Mouse (Mus musculus) olfactory bulb, adult 2 months (tissue): ENCODE data around the gene Dpf1. TPM values are rescaled to one million over a fixed set of nuclear protein-coding genes. Genes with fewer than 3 reads are reported as not detected.

ENCODE experiments used
- H3K27ac ChIP-seq: fragments of 200-500 bp; 2 replicates; pipeline ENCODE4 v1.5.1; 2012; ENCODE audit warnings: low read depth, low read length; ENCODE audit not compliant: insufficient read depth
- H3K4me1 ChIP-seq: fragments of 200-500 bp; 2 replicates; pipeline ENCODE4 v1.6.1; 2012; ENCODE audit warnings: low read length; ENCODE audit not compliant: control insufficient read depth, insufficient read depth
- H3K4me3 ChIP-seq: fragments of 200-500 bp; 2 replicates; pipeline ENCODE4 v1.5.1; 2012; ENCODE audit warnings: mild to moderate bottlenecking, low read depth, low read length, moderate library complexity; ENCODE audit not compliant: insufficient read depth
- CTCF ChIP-seq: fragments of 200-500 bp; IDR thresholded peaks from 2 replicates; pipeline ENCODE4 v1.5.1; 2012; ENCODE audit warnings: low read depth, mild to moderate bottlenecking, low read length, moderate library complexity; ENCODE audit not compliant: insufficient read depth
- POLR2A ChIP-seq: fragments of 200-500 bp; IDR thresholded peaks from 2 replicates; pipeline ENCODE4 v1.6.1; 2012; ENCODE audit warnings: mild to moderate bottlenecking, low read depth, low read length, moderate library complexity; ENCODE audit not compliant: insufficient read depth
- WGBS: fragments of 180-500 bp; shearing (Covaris S2); methylation state at CpG from one replicate; pipeline ENCODE4 v1.1.7; 2018; 5-methylcytosine and 5-hydroxymethylcytosine counted together
- polyA plus RNA-seq: library from polyadenylated mRNA; stranded (reverse); fragments of >200 nt; gene quantifications from 2 replicates; pipeline ENCODE4 v1.2.4, GENCODE M21; 2012; ENCODE audit warnings: low replicate concordance; ENCODE audit not compliant: missing spikeins, insufficient read depth, insufficient read length

Dpf1 gene
- polyA plus RNA-seq, 1 experiment: not detected

DNA sequence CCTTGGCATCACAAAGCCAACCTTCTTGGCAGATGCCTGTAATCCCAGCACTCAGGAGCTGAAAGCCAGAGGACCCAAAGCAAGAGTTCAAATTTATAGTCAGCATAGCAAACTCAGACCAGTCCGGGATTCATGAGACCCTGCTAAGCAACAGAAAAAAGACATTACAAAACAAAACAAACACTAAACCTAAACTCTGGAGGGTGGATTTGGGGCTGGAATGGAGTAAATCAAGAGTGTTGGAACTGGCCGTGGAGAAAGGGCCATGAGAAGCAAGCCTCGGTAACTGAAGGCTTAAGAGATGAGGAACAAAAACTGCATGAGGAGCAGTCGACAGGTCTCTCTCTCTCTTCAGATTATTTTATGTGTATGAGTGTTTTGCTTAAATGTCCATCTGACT lies 19.9 kb upstream of the Dpf1 start:
- Histone ChIP-seq H3K4me1 (peaks cover 15% of the 10 kb centered on the region), H3K27ac (no peak overlapping the region), H3K4me3 (no peak overlapping the region)
- TF ChIP-seq CTCF (no peak), POLR2A (no peak)
- 84% methylated on average over 4 of the region's 4 CpGs for WGBS

GRCm38 (mm10) chr7:29284523-29284922 lies 19.2 kb upstream of the Dpf1 start:
- TF ChIP-seq POLR2A (no peak), CTCF (no peak)
- Histone ChIP-seq H3K4me1 (peaks cover 21% of the 10 kb centered on the region), H3K27ac (no peak overlapping the region), H3K4me3 (no peak overlapping the region)
- WGBS: 96% methylated on average over 6 of the region's 6 CpGs

DNA sequence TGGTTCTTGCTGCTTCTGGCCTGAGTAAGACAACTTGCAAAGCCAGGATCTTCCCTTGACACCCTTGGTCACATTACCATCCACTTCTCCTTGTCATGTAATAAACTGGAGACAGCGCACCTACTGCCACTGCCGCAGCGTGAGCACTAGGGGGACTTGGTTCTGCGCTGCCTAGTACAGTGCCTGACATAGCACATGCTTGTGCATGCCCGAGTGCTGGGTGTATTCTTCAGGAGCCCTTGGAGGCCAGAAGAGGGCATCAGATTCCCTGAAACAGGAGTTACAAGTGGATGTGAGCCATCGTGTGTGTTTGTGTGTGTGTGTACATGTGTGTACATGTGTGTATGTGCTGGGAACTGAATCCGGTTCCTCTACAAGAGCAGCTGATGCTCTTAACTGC lies 16.3 kb upstream of the Dpf1 start:
- TF ChIP-seq CTCF (no peak), POLR2A (no peak)
- Histone ChIP-seq H3K27ac (no peak overlapping the region), H3K4me1 (peaks cover 9% of the 10 kb centered on the region), H3K4me3 (no peak overlapping the region)
- 87% methylated on average over 7 of the region's 7 CpGs for WGBS

GRCm38 (mm10) chr7:29288079-29288478 lies 15.7 kb upstream of the Dpf1 start:
- 97% methylated on average over 2 of the region's 2 CpGs for WGBS
- no peak overlapping the region for H3K4me3 ChIP-seq
- TF ChIP-seq CTCF: no peak
- no peak for TF ChIP-seq POLR2A
- H3K27ac ChIP-seq: no peak overlapping the region
- peaks cover 9% of the 10 kb centered on the region for H3K4me1 ChIP-seq

GRCm38 (mm10) chr7:29288942-29289638 lies 14.7 kb upstream of the Dpf1 start, which contains the start of gene Ppp1r14a:
Ppp1r14a (plus strand) TSS chr7:29289308.
- no peak within 1 kb of the TSS for H3K27ac ChIP-seq
- H3K4me1 ChIP-seq: peaks cover 12% of the 10 kb centered on the region
- TF ChIP-seq CTCF: peak; percentile 75
- TF ChIP-seq POLR2A: no peak
- peak within 1 kb of the TSS; percentile 45 for H3K4me3 ChIP-seq
- 3% methylated on average over 59 of the region's 59 CpGs for WGBS

GRCm38 (mm10) chr7:29289856-29290255 lies 13.9 kb upstream of the Dpf1 start:
- 0 out of 2 replicates have a peak overlapping the region, but pooled peaks have one; percentile 45 for H3K4me3 ChIP-seq
- no peak overlapping the region for H3K27ac ChIP-seq
- peaks cover 12% of the 10 kb centered on the region for H3K4me1 ChIP-seq
- TF ChIP-seq POLR2A: no peak
- TF ChIP-seq CTCF: no peak
- WGBS: 89% methylated on average over 6 of the region's 6 CpGs

GRCm38 (mm10) chr7:29290691-29291485 lies 12.9 kb upstream of the Dpf1 start:
- H3K4me3 ChIP-seq: no peak overlapping the region

DNA sequence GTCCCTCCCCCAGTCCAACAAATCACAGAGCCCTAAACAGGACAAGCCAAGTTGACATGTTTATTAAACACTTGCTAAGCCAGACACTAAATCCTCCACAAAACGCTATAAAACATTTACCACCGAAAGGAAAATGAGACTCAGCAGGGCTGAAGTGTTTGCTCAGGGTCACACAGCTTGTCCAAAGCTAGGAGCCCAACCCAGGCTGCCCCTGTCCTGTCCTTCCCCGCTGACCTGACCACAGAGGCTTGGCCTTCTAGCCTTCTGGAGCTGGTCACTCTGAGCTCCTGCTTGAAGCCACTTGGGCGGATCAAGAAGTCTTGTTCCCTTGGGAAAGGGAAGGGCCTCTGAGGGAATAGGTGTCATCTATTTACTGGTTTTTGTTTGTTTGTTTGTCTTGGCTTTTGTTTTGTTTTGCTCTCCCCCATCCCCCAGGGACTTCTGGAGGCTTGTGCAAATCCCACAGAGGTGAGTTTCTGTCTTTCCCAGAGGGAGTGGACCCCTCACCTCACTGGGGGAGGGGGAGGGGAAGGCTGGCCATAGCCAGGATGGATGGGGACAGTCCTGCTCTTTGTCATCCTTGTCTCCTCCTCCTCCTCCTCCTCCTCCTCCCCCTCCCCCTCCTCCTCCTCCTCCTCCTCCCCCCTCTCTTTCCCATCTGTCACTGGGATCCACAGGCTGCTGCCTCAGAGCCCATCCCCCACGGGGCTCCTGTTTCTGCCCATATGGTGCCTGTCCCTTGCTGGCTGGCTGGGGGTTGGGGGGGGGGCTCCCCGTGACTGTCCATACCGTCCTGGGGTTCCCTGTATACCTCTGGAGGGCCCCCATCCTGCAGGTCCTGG lies 11.9 kb upstream of the Dpf1 start:
- WGBS: 45% methylated on average over 7 of the region's 7 CpGs
- Histone ChIP-seq H3K4me3 (no peak overlapping the region), H3K27ac (no peak overlapping the region), H3K4me1 (peaks cover 12% of the 10 kb centered on the region)
- no peak for TF ChIP-seq CTCF
- TF ChIP-seq POLR2A: no peak

More at GRCm38 (mm10) chr7:29290691-29291485, 12.9 kb upstream of the Dpf1 start:
- 68% methylated on average over 11 of the region's 11 CpGs for WGBS
- H3K4me1 ChIP-seq: peaks cover 12% of the 10 kb centered on the region
- H3K27ac ChIP-seq: 0 out of 2 replicates have a peak overlapping the region, but pooled peaks have one; percentile 15
- no peak for TF ChIP-seq CTCF
- no peak for TF ChIP-seq POLR2A
